18 mouse cellular contexts compared by ENCODE assay signal in the genomic region with DNA sequence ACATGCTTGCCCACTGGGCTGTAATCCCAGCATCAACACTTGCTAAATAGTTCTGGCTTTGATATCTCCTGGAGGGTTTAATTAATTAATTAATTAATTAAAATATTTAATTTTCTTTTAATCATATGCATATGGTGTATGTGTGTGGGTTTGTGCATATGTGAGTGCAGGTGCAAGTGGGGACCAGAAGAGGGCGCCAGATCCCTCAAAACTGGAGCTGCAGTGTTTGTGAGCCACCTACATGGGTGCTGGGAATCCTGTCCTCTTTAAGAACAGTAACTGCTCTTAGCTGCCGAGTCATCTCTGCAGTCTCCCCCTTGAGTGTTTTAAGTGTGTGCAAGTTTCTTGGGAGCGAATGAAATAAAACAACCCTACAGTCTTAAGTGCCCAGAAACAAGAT. TPM values are rescaled to one million over a fixed set of nuclear protein-coding genes. Genes with fewer than 3 reads are reported as not detected.
DNase-seq lines count a peak whose midpoint lies in the region; ATAC-seq and TF ChIP-seq lines count a peak whose summit lies in the region.
"Had no signal": no experiment of that assay in that cellular context is flagged by ENCODE, and none has a peak within 500 bp of the region (broad histone marks: within the 10 kb centered on the region; RNA-seq: fewer than 3 reads in every experiment).

No protein-coding gene starts in this region.

- 0 out of 2 replicates have a peak, but pooled peaks have one; percentile 6 for TF ChIP-seq CTCF in hindbrain, postnatal 0 days (IDR thresholded peaks at IDR 0.05; ENCODE audit: low read depth)
- TF ChIP-seq CTCF in testis, adult 2 months (IDR thresholded peaks at IDR 0.05; ENCODE audit: control insufficient read depth, insufficient read depth, insufficient replicate concordance, low read depth, low read length): peak; percentile 84; the same call in 1 of the 2 replicates

- no peak for TF ChIP-seq POLR2A in testis, adult 2 months (IDR thresholded peaks at IDR 0.05; ENCODE audit: control insufficient read depth, low read depth, low read length)

- no peaks in the 10 kb centered on the region for H3K27me3 ChIP-seq in hindbrain, postnatal 0 days (ENCODE audit: insufficient read depth, low read length)
- no peaks in the 10 kb centered on the region for H3K27me3 ChIP-seq in hindbrain, embryonic 16.5 days (replicated peaks; ENCODE audit: control insufficient read depth, insufficient read depth, low read length)
- no peaks in the 10 kb centered on the region for H3K27me3 ChIP-seq in testis, adult 2 months (ENCODE audit: control insufficient read depth, insufficient read depth, low read length)
- H3K27me3 ChIP-seq: forebrain, embryonic 13.5 days; heart, embryonic 12.5 days; hindbrain, embryonic 15.5 days had no signal

- H3K4me2 ChIP-seq in hindbrain, postnatal 0 days (ENCODE audit: low read depth, low read length): no peak overlapping the region
- H3K4me2 ChIP-seq in hindbrain, embryonic 16.5 days (ENCODE audit: low read length): no peak overlapping the region
- H3K4me2 ChIP-seq: forebrain, embryonic 13.5 days; heart, embryonic 12.5 days; hindbrain, embryonic 15.5 days had no signal

- no peak for DNase-seq in hindbrain, postnatal 0 days (ENCODE audit: low spot score)
- DNase-seq in testis, postnatal 14 days (ENCODE audit: low spot score): no peak
- peak; percentile 38 for DNase-seq in R1 (ENCODE audit: low read depth, low spot score)
- no peak for DNase-seq in gastrocnemius, adult 8-10 months (ENCODE audit: low spot score in 2 of 2)
- DNase-seq in ovary, postnatal 36 days (ENCODE audit: low spot score): no peak
- DNase-seq: adrenal gland, adult 8-10 months; adrenal gland, postnatal 36 days; cerebellum, adult 11-12 months; cerebellum, adult 9-10 months; cerebellum, postnatal 25 days; forebrain, postnatal 0 days; gastrocnemius, postnatal 25 days had no signal

- H3K4me3 ChIP-seq in hindbrain, postnatal 0 days (ENCODE audit: low read length): no peak overlapping the region
- H3K4me3 ChIP-seq in hindbrain, embryonic 16.5 days (ENCODE audit: low read length): no peak overlapping the region
- no peak overlapping the region for H3K4me3 ChIP-seq in testis, adult 2 months (ENCODE audit: control insufficient read depth, low read depth, low read length)
- H3K4me3 ChIP-seq: forebrain, embryonic 13.5 days; heart, embryonic 12.5 days; hindbrain, embryonic 10.5 days; hindbrain, embryonic 15.5 days had no signal

- no peaks in the 10 kb centered on the region for H3K9me3 ChIP-seq in hindbrain, postnatal 0 days (ENCODE audit: low read length)
- H3K9me3 ChIP-seq in hindbrain, embryonic 16.5 days (ENCODE audit: control insufficient read depth, low read length): no peaks in the 10 kb centered on the region
- H3K9me3 ChIP-seq: forebrain, embryonic 13.5 days; hindbrain, embryonic 15.5 days had no signal

- no peak overlapping the region for H3K9ac ChIP-seq in hindbrain, postnatal 0 days (replicated peaks; ENCODE audit: low read length)
- no peak overlapping the region for H3K9ac ChIP-seq in hindbrain, embryonic 16.5 days (ENCODE audit: low read depth, low read length)
- H3K9ac ChIP-seq: forebrain, embryonic 13.5 days; forebrain, postnatal 0 days; heart, embryonic 12.5 days; hindbrain, embryonic 15.5 days had no signal

- peaks cover 3% of the 10 kb centered on the region; the same call in 1 of the 2 replicates for H3K4me1 ChIP-seq in hindbrain, postnatal 0 days (ENCODE audit: insufficient read depth, low read length)
- H3K4me1 ChIP-seq in hindbrain, embryonic 16.5 days (ENCODE audit: control insufficient read depth, insufficient read depth, low read depth, low read length): no peaks in the 10 kb centered on the region
- no peaks in the 10 kb centered on the region for H3K4me1 ChIP-seq in testis, adult 2 months (ENCODE audit: control insufficient read depth, insufficient read depth, low read length)
- H3K4me1 ChIP-seq: forebrain, embryonic 13.5 days; heart, embryonic 12.5 days; hindbrain, embryonic 15.5 days had no signal

- WGBS in hindbrain, postnatal 0 days: 78% methylated on average over 3 of the region's 3 CpGs
- WGBS in hindbrain, embryonic 16.5 days: 84% methylated on average over 3 of the region's 3 CpGs

- no peak overlapping the region for H3K27ac ChIP-seq in hindbrain, postnatal 0 days
- H3K27ac ChIP-seq in hindbrain, embryonic 16.5 days (ENCODE audit: low read depth, low read length): no peak overlapping the region
- no peak overlapping the region for H3K27ac ChIP-seq in testis, adult 2 months (ENCODE audit: control insufficient read depth, insufficient read depth, low read depth, low read length)
- H3K27ac ChIP-seq: forebrain, embryonic 13.5 days; hindbrain, embryonic 10.5 days; hindbrain, embryonic 15.5 days had no signal

- no peak for ATAC-seq in hindbrain, postnatal 0 days
- ATAC-seq in hindbrain, embryonic 16.5 days: no peak
- ATAC-seq: forebrain, embryonic 13.5 days; forebrain, postnatal 0 days had no signal

- H3K36me3 ChIP-seq in hindbrain, postnatal 0 days (ENCODE audit: insufficient read depth, low read length): no peaks in the 10 kb centered on the region
- no peaks in the 10 kb centered on the region for H3K36me3 ChIP-seq in hindbrain, embryonic 16.5 days (ENCODE audit: control insufficient read depth, insufficient read depth, low read length)
- H3K36me3 ChIP-seq in testis, adult 2 months (ENCODE audit: control insufficient read depth, insufficient read depth, low read length): no peaks in the 10 kb centered on the region

RNA-seq across cellular contexts. Expression of gene B3glct, which starts 15.9 kb away (rescaled TPM):
- 18.7 and 22.4 TPM in 2 replicates for total RNA-seq in hindbrain, postnatal 0 days (2014; rRNA removed)
- 13.1 and 14.4 TPM in 2 replicates for polyA plus RNA-seq in hindbrain, postnatal 0 days (2015; fragmentation: Nextera tagmentation; extraction: Ambion mirVana)
- 13.8 and 16.0 TPM in 2 replicates for polyA plus RNA-seq in hindbrain, embryonic 16.5 days (2015; fragmentation: Nextera tagmentation; extraction: Ambion mirVana)
- polyA plus RNA-seq in testis, adult 2 months (2012; rRNA removed): 0.83 and 1.0 TPM in 2 replicates
- 1 to 10 TPM; 2.9 to 7.7 (median 5.5) TPM for total RNA-seq in gastrocnemius, adult 8-10 months (2022)

RNA-seq across cellular contexts. Expression of gene Hsph1, which starts 57.8 kb away (rescaled TPM):
- total RNA-seq in hindbrain, postnatal 0 days (2014; rRNA removed): 18.9 and 21.0 TPM in 2 replicates
- polyA plus RNA-seq in hindbrain, postnatal 0 days (2015; fragmentation: Nextera tagmentation; extraction: Ambion mirVana): 59.4 and 60.8 TPM in 2 replicates
- 97.7 and 105 TPM in 2 replicates for polyA plus RNA-seq in hindbrain, embryonic 16.5 days (2015; fragmentation: Nextera tagmentation; extraction: Ambion mirVana)
- 19.7 and 22.7 TPM in 2 replicates for polyA plus RNA-seq in testis, adult 2 months (2012; rRNA removed)
- 10 to 100 TPM; 59.5 to 86.1 (median 63.1) TPM for total RNA-seq in gastrocnemius, adult 8-10 months (2022)
